Mouse (Mus musculus): Measurements from ENCODE around the gene Tnr. TPM values are rescaled to one million over a fixed set of nuclear protein-coding genes. Genes with fewer than 3 reads are reported as not detected.
A peak's percentile ranks its signal among the peaks of the same experiment; 100 is the strongest.

Tnr gene
- polyA plus RNA-seq, 1 experiment from 2014 or later: not detected

GRCm38 (mm10) chr1:159980355-159980754 is 456.8 kb downstream of the Tnr start:
- Histone ChIP-seq H3K9ac (no peak overlapping the region), H3K27ac (ENCODE audit: low read depth) (no peak overlapping the region), H3K4me3 (ENCODE audit: low read depth, low read length) (no peak overlapping the region), H3K9me3 (ENCODE audit: low read depth, low read length) (no peaks in the 10 kb centered on the region), H3K4me1 (ENCODE audit: insufficient read depth) (no peaks in the 10 kb centered on the region), H3K36me3 (ENCODE audit: insufficient read depth) (no peaks in the 10 kb centered on the region), H3K4me2 (no peak overlapping the region), H3K27me3 (ENCODE audit: insufficient read depth, low read length) (no peaks in the 10 kb centered on the region)
- WGBS: 79% methylated on average over 1 of the region's 1 CpGs
- no peak for TF ChIP-seq CTCF (IDR thresholded peaks at IDR 0.05; ENCODE audit: low read depth)
- peak; percentile 21 for DNase-seq
- ATAC-seq (ENCODE audit: insufficient read depth): no peak

Measured in lung, embryonic 14.5 days (tissue).